Mouse (Mus musculus): Measurements from ENCODE around the gene Zfp59. TPM values are rescaled to one million over a fixed set of nuclear protein-coding genes. Genes with fewer than 3 reads are reported as not detected.

Zfp59 gene
- polyA plus RNA-seq (2017; shearing (Covaris generic)) = 5.3 TPM

DNA sequence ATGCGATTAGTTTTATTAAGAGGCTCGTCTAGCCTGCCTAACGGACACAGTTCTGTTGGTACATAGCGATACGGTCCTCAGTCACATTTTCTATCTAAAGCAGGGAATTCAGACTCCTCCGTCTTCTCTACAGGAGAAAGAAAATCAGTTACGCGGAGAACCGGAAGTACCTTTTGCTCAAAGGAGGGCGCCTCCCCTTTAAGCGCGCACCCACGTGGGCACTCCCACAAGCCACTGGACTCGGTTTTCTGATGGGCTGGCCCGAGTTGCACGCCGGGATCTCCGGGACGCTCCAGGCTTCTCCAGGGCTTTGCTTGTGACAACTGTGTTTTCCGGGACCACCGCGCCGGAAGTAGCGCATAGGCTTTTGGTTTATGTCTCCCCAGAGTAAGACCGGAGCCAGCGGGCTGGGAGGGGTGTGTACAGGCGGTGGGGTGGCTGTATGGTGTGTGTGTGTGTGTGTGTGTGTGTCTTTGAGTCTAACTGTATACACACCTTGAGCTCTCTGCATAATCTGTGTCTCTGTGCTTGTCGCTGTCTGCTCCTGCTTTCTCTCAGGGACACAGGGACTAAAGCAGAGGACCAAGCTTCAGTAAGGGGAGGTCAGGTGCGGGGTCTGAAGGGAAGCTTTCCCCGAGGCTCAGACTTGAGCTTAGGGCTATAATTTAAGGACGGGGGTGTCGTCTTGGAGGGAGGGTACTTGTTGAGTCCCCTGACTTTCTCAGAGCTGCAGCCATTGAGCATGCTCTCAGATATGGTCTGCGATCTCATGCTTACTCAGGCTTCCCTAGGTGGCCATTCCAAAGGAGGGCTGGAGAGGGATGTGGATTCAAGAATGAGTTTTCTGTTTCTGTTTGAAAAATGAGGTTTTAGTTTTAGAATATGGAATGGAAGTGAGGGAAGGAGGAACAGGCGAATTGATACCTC, at the start of gene Zfp59:
Zfp59 (plus strand) TSS at position 285 of the 927 bp plus-strand sequence.

DNA sequence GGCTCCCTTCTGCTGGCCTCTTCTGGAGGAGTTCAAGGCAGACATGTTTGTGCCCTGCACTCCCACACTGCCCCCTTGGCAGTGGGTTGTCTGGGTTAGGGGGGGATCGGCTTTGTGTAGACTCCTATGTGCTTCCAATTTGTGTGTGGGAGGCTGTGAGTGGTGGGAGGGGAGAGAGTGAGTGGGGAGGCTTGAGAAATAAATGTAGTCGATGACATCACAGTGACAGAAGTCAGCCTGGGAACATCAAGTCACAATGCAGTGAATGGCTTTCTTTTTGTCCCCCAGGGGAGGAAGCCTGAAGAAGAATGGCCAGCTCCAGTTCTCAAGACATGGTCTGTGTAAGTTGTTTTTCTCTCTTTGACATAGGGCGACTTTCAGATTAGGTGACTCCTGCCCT, 31.5 kb upstream of the Zfp59 start, which contains the start of gene Zfp626:
Zfp626 (plus strand) TSS at position 301 of the 400 bp plus-strand sequence.

DNA sequence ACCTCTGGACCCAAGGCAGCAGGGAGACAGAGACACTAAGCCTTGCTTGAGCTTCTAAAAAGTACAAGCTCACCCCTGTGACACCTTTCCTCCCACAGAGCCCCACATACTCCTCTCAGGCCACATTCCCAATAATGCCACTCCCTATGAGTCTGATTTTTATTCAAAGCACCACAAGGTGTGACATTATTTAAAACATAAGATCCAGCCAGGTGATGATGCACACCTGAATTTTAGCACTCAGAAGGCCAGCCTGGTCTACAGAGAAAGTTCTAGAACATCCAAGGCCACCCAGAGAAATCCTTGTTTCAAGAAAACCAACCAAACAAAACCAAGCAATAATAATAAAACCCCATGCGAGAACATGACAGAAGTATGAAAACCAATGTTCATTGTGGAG, 18.8 kb downstream of the Zfp59 start, which contains the start of gene Zfp607a:
Zfp607a (plus strand) TSS at position 301 of the 400 bp plus-strand sequence.

Other genes starting within 250 kb of the Zfp59 start
- gene Akt2, start 247.1 kb upstream of the Zfp59 start, polyA plus RNA-seq (2017; shearing (Covaris generic)) = 142 TPM
- gene Ttc9b, start 184.7 kb upstream of the Zfp59 start, polyA plus RNA-seq (2017; shearing (Covaris generic)) = not detected
- 14.8 TPM for gene Map3k10, start 164.0 kb upstream of the Zfp59 start, polyA plus RNA-seq (2017; shearing (Covaris generic))
- 3.0 TPM for gene Zfp607b, start 149.3 kb upstream of the Zfp59 start, polyA plus RNA-seq (2017; shearing (Covaris generic))
- gene Zfp60, start 107.2 kb upstream of the Zfp59 start, polyA plus RNA-seq (2017; shearing (Covaris generic)) = 11.7 TPM
- 1.7 TPM for gene Zfp626, start 31.4 kb upstream of the Zfp59 start, polyA plus RNA-seq (2017; shearing (Covaris generic))
- gene Zfp607a, start 18.9 kb downstream of the Zfp59 start, polyA plus RNA-seq (2017; shearing (Covaris generic)) = 9.5 TPM
- 5.0 TPM for gene Zfp974, start 90.9 kb downstream of the Zfp59 start, polyA plus RNA-seq (2017; shearing (Covaris generic))
- 7.3 TPM for gene Zfp780b, start 140.6 kb downstream of the Zfp59 start, polyA plus RNA-seq (2017; shearing (Covaris generic))
- gene Zfp850, start 175.5 kb downstream of the Zfp59 start, polyA plus RNA-seq (2017; shearing (Covaris generic)) = 7.9 TPM
- 174 TPM for gene Psmc4, start 211.5 kb downstream of the Zfp59 start, polyA plus RNA-seq (2017; shearing (Covaris generic))
- gene Fcgbp, start 232.6 kb downstream of the Zfp59 start, polyA plus RNA-seq (2017; shearing (Covaris generic)) = not detected

Measured in naive thymus-derived CD4-positive, alpha-beta T cell, adult 5 months (primary cell).